Mouse (Mus musculus) C2C12 (cell line): ENCODE data around the gene Bhlhe40. TPM values are rescaled to one million over a fixed set of nuclear protein-coding genes. Genes with fewer than 3 reads are reported as not detected.

ENCODE experiments used
- H3K27me3 ChIP-seq: one replicate; pipeline ENCODE4 v1.6.1; 2011; ENCODE audit not compliant: control insufficient read depth, insufficient read depth, insufficient read length
- H3K36me3 ChIP-seq: one replicate; pipeline ENCODE4 v1.6.1; 2011; ENCODE audit not compliant: control insufficient read depth, insufficient read depth
- H3K4me3 ChIP-seq: one replicate; pipeline ENCODE4 v1.5.1; 2011; ENCODE audit warnings: mild to moderate bottlenecking, control low read depth; ENCODE audit not compliant: poor library complexity, insufficient read depth, severe bottlenecking
- H3K79me2 ChIP-seq: one replicate; pipeline ENCODE4 v1.6.1; 2011; ENCODE audit not compliant: control insufficient read depth, insufficient read depth
- H3K79me3 ChIP-seq: one replicate; pipeline ENCODE4 v1.6.1; 2011; ENCODE audit warnings: low read depth, control low read depth
- H3ac ChIP-seq: one replicate; pipeline ENCODE3; 2011; ENCODE audit warnings: low read depth; ENCODE audit not compliant: control insufficient read depth, insufficient read length
- CEBPB ChIP-seq: IDR thresholded peaks from one replicate; pipeline ENCODE4 v1.6.1; 2011; ENCODE audit warnings: low read depth, mild to moderate bottlenecking, control low read depth, moderate library complexity
- CTCF ChIP-seq: IDR thresholded peaks from one replicate; pipeline ENCODE4 v1.5.1; 2011; ENCODE audit not compliant: control insufficient read depth, insufficient read depth, insufficient read length
- FOSL1 ChIP-seq: IDR thresholded peaks from one replicate; pipeline ENCODE4 v1.8.0; 2011; ENCODE audit warnings: mild to moderate bottlenecking, low read length; ENCODE audit not compliant: poor library complexity, insufficient read depth, severe bottlenecking
- MAX ChIP-seq: IDR thresholded peaks from one replicate; pipeline ENCODE4 v1.6.1; 2011; ENCODE audit warnings: mild to moderate bottlenecking, control low read depth
- MYOD1 ChIP-seq: IDR thresholded peaks from one replicate; pipeline ENCODE4 v1.6.1; 2011; ENCODE audit warnings: low read depth; ENCODE audit not compliant: control insufficient read depth, insufficient read length
- MYOG ChIP-seq: IDR thresholded peaks from one replicate; pipeline ENCODE4 v1.6.1; 2011; ENCODE audit not compliant: control insufficient read depth, insufficient read length; ENCODE audit errors: extremely low read depth
- USF1 ChIP-seq: IDR thresholded peaks from one replicate; pipeline ENCODE4 v1.6.1; 2011; ENCODE audit warnings: low read depth, mild to moderate bottlenecking, control low read depth, moderate library complexity
- polyA plus RNA-seq: library from polyadenylated mRNA; unstranded; fragments of >200 nt; fragmentation: generic; extraction: Trizol; gene quantifications from one replicate; pipeline ENCODE4 v1.2.1, GENCODE M21; 2012; ENCODE audit warnings: missing spikeins

The Bhlhe40 gene
- polyA plus RNA-seq, 1 experiment: 15.3 TPM

DNA sequence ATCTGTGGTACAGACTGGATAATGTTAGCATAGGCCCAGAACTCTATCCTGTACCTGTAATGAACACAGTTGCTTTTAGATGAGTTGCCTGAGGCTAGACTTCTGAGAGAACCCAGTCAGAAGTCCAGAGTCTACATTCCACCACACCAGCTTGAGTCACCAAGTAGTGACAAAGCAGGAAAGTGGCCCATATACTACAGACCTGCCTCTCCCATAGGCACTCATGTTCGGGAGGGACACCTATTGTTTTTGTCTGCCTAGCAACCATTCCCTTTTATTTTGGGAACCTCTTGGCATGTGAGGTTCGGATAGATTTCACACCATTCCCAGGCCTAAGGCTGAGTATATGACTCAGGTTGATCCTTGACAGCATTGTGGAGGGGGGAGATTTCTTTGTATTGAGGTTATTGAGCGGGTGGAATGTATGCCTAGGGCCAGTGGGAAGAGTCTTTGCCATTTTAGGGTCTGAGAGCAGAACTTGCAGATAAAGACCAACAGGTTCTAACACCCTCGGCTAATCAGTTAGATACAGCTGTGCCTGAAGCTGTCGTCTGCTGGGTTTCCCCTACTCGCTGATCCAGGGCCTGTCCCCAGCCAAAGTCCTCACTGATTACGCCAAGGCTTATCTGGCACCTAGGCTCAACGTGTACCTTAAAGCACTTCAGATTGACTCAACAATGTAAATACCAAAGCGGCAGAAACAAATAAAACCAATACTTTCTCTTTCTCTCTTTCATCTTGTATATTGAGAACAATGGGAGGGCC lies 44.1 kb downstream of the Bhlhe40 start:
- Histone ChIP-seq H3ac (no peak overlapping the region), H3K79me2 (no peaks in the 10 kb centered on the region), H3K79me3 (no peaks in the 10 kb centered on the region), H3K27me3 (no peaks in the 10 kb centered on the region), H3K36me3 (no peaks in the 10 kb centered on the region), H3K4me3 (no peak overlapping the region)
- TF ChIP-seq CTCF (no peak), MYOG (no peak), FOSL1 (no peak), MYOD1 (no peak), CEBPB (no peak), MAX (no peak), USF1 (no peak)

DNA sequence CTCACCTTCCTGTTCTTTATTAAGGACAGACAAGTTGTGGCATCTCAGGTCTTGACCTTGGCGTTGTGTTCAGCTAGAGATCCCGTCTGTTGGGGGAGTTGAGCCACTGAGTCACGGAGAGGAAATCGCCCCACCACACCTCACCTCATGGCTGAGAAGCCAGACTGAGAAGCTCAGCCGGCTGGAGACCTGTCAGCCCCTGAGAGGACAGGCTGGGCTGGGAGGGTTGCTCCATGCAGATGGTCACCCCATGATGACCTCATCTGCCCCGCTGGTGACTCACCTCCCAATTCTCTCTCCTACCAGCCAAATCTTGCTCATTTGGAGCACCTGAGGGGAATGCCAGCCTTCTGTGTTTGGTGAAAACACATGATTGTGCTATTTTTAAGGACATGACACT lies 45.5 kb downstream of the Bhlhe40 start:
- no peaks in the 10 kb centered on the region for H3K27me3 ChIP-seq
- TF ChIP-seq CTCF (no peak), MYOD1 (no peak), MAX (no peak), USF1 (no peak), CEBPB (no peak)
- H3K36me3 ChIP-seq: no peaks in the 10 kb centered on the region
- no peak overlapping the region for H3ac ChIP-seq
- H3K79me3 ChIP-seq: no peaks in the 10 kb centered on the region
- no peak overlapping the region for H3K4me3 ChIP-seq
- no peaks in the 10 kb centered on the region for H3K79me2 ChIP-seq

DNA sequence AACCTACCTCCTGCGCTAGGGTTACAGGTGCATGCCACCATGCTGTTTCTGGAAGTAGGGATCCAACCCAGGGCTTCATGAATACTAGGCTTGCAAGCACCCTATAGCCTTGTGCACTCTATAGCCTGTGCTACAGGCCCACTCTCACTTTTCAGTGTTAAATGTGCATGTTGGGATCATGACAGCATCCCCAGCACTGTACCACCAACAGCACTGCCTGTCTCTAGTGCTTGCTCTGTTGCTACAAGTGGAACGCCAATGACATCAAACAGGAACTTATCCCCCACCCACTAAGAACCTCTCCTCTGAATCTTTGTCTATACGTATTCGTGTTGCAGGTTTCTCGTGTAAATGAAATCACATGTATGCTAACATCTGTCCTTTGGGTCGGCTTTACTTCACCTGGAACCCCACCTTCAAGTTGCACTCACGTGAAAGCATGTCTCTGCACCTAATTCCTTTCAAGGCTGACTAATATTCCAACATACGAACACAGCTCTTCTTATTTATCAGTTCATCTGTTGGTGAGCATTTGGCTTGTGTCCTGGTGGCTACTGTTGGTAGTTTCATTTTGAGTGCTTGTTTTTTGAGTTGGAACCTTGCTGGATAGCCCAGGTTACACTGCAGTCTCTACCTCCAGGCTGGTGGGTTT lies 46.7 kb downstream of the Bhlhe40 start:
- H3K79me3 ChIP-seq: no peaks in the 10 kb centered on the region
- H3K79me2 ChIP-seq: no peaks in the 10 kb centered on the region
- no peaks in the 10 kb centered on the region for H3K27me3 ChIP-seq
- TF ChIP-seq MYOD1: no peak
- H3K4me3 ChIP-seq: no peak overlapping the region
- H3ac ChIP-seq: no peak overlapping the region
- H3K36me3 ChIP-seq: no peaks in the 10 kb centered on the region

- H3K79me2 ChIP-seq: no peaks in the 10 kb centered on the region
- no peaks in the 10 kb centered on the region for H3K36me3 ChIP-seq
- TF ChIP-seq MAX: peak; percentile 9
- no peak for TF ChIP-seq FOSL1
- H3ac ChIP-seq: no peak overlapping the region
- H3K79me3 ChIP-seq: no peaks in the 10 kb centered on the region
- no peaks in the 10 kb centered on the region for H3K27me3 ChIP-seq
- H3K4me3 ChIP-seq: no peak overlapping the region
These were observed 48.7 kb downstream of the Bhlhe40 start for GRCm38 (mm10) chr6:108709131-108709470.

GRCm38 (mm10) chr6:108709471-108710231 lies 49.2 kb downstream of the Bhlhe40 start:
- no peaks in the 10 kb centered on the region for H3K79me3 ChIP-seq
- no peak overlapping the region for H3ac ChIP-seq
- H3K27me3 ChIP-seq: no peaks in the 10 kb centered on the region
- H3K4me3 ChIP-seq: no peak overlapping the region
- TF ChIP-seq USF1 (no peak), MAX (peak; percentile 18), CEBPB (peak; percentile 68), CTCF (peak; percentile 37), MYOG (no peak), FOSL1 (no peak)
- H3K36me3 ChIP-seq: no peaks in the 10 kb centered on the region
- no peaks in the 10 kb centered on the region for H3K79me2 ChIP-seq

DNA sequence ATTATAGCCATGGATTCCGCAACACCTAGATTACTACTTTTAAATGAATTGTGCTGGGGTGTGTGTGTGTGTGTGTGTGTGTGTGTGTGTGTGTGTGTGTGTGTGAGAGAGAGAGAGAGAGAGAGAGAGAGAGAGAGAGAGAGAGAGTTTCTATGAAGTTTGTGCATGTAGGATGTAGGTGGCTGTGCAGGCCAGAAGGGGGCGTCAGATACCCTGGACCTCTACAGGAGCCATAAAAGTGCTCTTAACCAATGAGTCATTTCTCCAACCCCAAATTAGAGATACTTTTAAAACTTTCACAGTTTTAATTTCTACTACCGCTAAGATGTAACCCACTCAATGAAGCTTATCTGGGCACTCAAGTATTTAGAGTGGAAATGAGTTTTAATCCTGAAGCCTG lies 50.2 kb downstream of the Bhlhe40 start:
- Histone ChIP-seq H3K79me2 (no peaks in the 10 kb centered on the region), H3K36me3 (no peaks in the 10 kb centered on the region), H3K4me3 (no peak overlapping the region), H3ac (no peak overlapping the region), H3K79me3 (no peaks in the 10 kb centered on the region), H3K27me3 (no peaks in the 10 kb centered on the region)
- TF ChIP-seq USF1 (no peak), CEBPB (no peak), FOSL1 (no peak), MYOD1 (no peak), CTCF (peak; percentile 6)
